Mouse (Mus musculus): ENCODE measurements around the gene Syne2. TPM values are rescaled to one million over a fixed set of nuclear protein-coding genes. Genes with fewer than 3 reads are reported as not detected.

Syne2 gene
- polyA plus RNA-seq, 1 experiment: 14.3 TPM

DNA sequence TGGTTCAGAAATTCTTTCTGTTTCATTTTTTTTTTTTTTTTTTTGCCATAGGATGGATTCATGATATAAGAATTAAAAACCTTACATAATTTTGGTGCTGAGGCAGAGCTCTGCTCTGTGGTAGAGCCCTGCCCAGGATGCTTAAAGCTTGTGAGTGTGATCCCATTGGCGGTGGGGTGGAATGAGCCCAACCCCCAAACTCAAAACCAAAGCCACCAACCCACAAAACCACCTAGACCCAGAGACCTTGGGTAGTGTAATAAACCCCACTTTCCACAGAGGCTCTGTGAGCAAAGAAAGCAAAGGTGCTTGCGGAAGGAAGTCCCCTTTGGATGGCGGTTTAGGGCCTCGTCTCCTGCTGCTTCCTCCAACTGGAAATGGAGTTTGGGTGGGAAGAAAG, 19.5 kb downstream of the Syne2 start:
- no peaks in the 10 kb centered on the region; the same call in 1 of the 2 replicates for H3K4me1 ChIP-seq (ENCODE audit: control insufficient read depth, insufficient read depth, insufficient read length)
- H3K4me3 ChIP-seq (ENCODE audit: extremely low read depth, insufficient read depth, insufficient read length): no peak overlapping the region
- no peak overlapping the region for H3K27ac ChIP-seq (ENCODE audit: insufficient read depth, low read length)
- DNase-seq (ENCODE audit: low read depth in 1 of 2, low spot score in 2 of 2): no peak
- H3K36me3 ChIP-seq (ENCODE audit: control insufficient read depth, insufficient read depth, low read length): no peaks in the 10 kb centered on the region
- WGBS: 44% methylated on average over 4 of the region's 4 CpGs
- no peaks in the 10 kb centered on the region for H3K27me3 ChIP-seq (ENCODE audit: control insufficient read depth, insufficient read depth, low read length)
- TF ChIP-seq CTCF (IDR thresholded peaks at IDR 0.05; ENCODE audit: extremely low read depth, insufficient read depth, insufficient read length, insufficient replicate concordance) (no peak), POLR2A (IDR thresholded peaks at IDR 0.05; ENCODE audit: low read depth, low read length) (no peak)

GRCm38 (mm10) chr12:75839083-75839736, 21.3 kb downstream of the Syne2 start:
- H3K4me3 ChIP-seq (ENCODE audit: extremely low read depth, insufficient read depth, insufficient read length): no peak overlapping the region
- H3K27me3 ChIP-seq (ENCODE audit: control insufficient read depth, insufficient read depth, low read length): no peaks in the 10 kb centered on the region
- no peaks in the 10 kb centered on the region for H3K4me1 ChIP-seq (ENCODE audit: control insufficient read depth, insufficient read depth, insufficient read length)
- TF ChIP-seq CTCF (IDR thresholded peaks at IDR 0.05; ENCODE audit: extremely low read depth, insufficient read depth, insufficient read length, insufficient replicate concordance) (no peak), POLR2A (IDR thresholded peaks at IDR 0.05; ENCODE audit: low read depth, low read length) (no peak)
- no peaks in the 10 kb centered on the region for H3K36me3 ChIP-seq (ENCODE audit: control insufficient read depth, insufficient read depth, low read length)
- H3K27ac ChIP-seq (ENCODE audit: insufficient read depth, low read length): no peak overlapping the region
- no peak for DNase-seq (ENCODE audit: low read depth in 1 of 2, low spot score in 2 of 2)
- 89% methylated on average over 11 of the region's 11 CpGs for WGBS

DNA sequence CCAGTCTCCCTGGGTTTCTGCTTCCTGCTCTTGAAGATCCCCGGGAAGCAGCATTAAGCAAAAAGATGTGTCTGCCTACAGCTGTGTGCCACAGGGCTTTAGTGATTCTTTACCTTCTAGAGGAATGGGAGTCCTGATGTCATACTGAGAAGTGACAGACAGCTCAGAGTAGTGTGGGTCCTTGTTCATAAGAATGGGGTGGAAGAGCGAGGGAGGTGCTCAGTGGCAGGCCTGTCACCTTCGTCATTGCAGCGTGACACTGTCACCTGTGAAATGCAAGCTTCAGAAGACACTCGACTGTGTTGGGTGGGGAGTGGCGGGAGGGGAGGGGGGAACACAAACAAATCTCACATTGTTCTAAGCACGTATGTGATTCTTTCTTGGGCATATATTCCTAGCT, 23.2 kb downstream of the Syne2 start:
- DNase-seq (ENCODE audit: low read depth in 1 of 2, low spot score in 2 of 2): no peak

GRCm38 (mm10) chr12:75844311-75844710, 26.4 kb downstream of the Syne2 start:
- no peaks in the 10 kb centered on the region for H3K27me3 ChIP-seq (ENCODE audit: control insufficient read depth, insufficient read depth, low read length)
- H3K4me3 ChIP-seq (ENCODE audit: extremely low read depth, insufficient read depth, insufficient read length): no peak overlapping the region
- H3K4me1 ChIP-seq (ENCODE audit: control insufficient read depth, insufficient read depth, insufficient read length): no peaks in the 10 kb centered on the region
- WGBS: 80% methylated on average over 4 of the region's 4 CpGs
- TF ChIP-seq POLR2A (IDR thresholded peaks at IDR 0.05; ENCODE audit: low read depth, low read length) (no peak), CTCF (IDR thresholded peaks at IDR 0.05; ENCODE audit: extremely low read depth, insufficient read depth, insufficient read length, insufficient replicate concordance) (no peak)
- H3K36me3 ChIP-seq (ENCODE audit: control insufficient read depth, insufficient read depth, low read length): no peaks in the 10 kb centered on the region
- DNase-seq (ENCODE audit: low read depth in 1 of 2, low spot score in 2 of 2): no peak
- H3K27ac ChIP-seq (ENCODE audit: insufficient read depth, low read length): no peak overlapping the region

More for the DNA sequence above, 23.2 kb downstream of the Syne2 start:
- Histone ChIP-seq H3K36me3 (ENCODE audit: control insufficient read depth, insufficient read depth, low read length) (no peaks in the 10 kb centered on the region), H3K27me3 (ENCODE audit: control insufficient read depth, insufficient read depth, low read length) (no peaks in the 10 kb centered on the region), H3K4me1 (ENCODE audit: control insufficient read depth, insufficient read depth, insufficient read length) (no peaks in the 10 kb centered on the region), H3K4me3 (ENCODE audit: extremely low read depth, insufficient read depth, insufficient read length) (no peak overlapping the region), H3K27ac (ENCODE audit: insufficient read depth, low read length) (no peak overlapping the region)
- 86% methylated on average over 7 of the region's 7 CpGs for WGBS
- TF ChIP-seq POLR2A (IDR thresholded peaks at IDR 0.05; ENCODE audit: low read depth, low read length): no peak
- TF ChIP-seq CTCF (IDR thresholded peaks at IDR 0.05; ENCODE audit: extremely low read depth, insufficient read depth, insufficient read length, insufficient replicate concordance): no peak

DNA sequence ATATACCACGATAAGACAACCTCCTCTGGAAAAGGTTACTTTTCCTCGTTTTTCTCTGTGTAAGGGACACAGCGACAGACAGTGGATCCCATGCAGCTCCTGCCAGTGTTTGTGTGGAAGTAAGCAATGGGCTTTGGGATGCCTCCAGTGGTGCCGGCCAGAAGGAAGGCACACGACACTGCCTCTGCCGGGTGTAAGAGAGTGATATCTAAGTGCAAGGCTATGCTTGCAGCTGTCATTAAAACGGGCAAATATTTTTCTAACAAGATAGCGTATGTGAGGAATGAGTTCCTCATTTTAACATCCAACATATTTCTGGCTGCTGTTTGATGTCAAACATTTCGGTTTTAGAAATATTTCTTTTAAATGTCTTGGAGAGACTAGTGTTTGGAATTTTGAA, 27.1 kb downstream of the Syne2 start:
- H3K27me3 ChIP-seq (ENCODE audit: control insufficient read depth, insufficient read depth, low read length): no peaks in the 10 kb centered on the region
- WGBS: 66% methylated on average over 9 of the region's 9 CpGs
- DNase-seq (ENCODE audit: low read depth in 1 of 2, low spot score in 2 of 2): no peak
- no peak overlapping the region for H3K4me3 ChIP-seq (ENCODE audit: extremely low read depth, insufficient read depth, insufficient read length)
- H3K36me3 ChIP-seq (ENCODE audit: control insufficient read depth, insufficient read depth, low read length): no peaks in the 10 kb centered on the region
- no peaks in the 10 kb centered on the region for H3K4me1 ChIP-seq (ENCODE audit: control insufficient read depth, insufficient read depth, insufficient read length)
- no peak overlapping the region for H3K27ac ChIP-seq (ENCODE audit: insufficient read depth, low read length)
- TF ChIP-seq POLR2A (IDR thresholded peaks at IDR 0.05; ENCODE audit: low read depth, low read length) (no peak), CTCF (IDR thresholded peaks at IDR 0.05; ENCODE audit: extremely low read depth, insufficient read depth, insufficient read length, insufficient replicate concordance) (no peak)

DNA sequence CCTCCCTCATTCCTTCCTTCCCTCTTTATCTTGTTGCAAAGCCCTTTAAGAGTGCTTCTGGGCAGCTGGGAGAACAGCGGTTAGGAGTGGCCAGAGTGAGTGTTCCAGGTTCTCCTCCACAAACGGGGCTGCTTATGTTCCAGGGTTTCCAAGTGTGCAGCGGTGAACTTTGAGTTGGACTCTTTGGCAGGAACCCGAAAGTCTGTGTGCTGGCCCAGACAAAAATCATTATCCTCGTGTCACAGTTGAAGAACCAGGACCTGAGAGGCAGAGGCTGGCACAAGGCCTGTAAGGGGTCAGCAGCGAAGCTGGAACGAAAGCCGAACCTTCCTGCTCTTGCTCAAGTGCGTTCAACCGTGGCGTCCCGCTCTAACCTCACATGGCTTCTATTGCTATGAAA, 28.6 kb downstream of the Syne2 start:
- 92% methylated on average over 12 of the region's 12 CpGs for WGBS
- no peak for DNase-seq (ENCODE audit: low read depth in 1 of 2, low spot score in 2 of 2)
- no peaks in the 10 kb centered on the region for H3K27me3 ChIP-seq (ENCODE audit: control insufficient read depth, insufficient read depth, low read length)
- H3K4me1 ChIP-seq (ENCODE audit: control insufficient read depth, insufficient read depth, insufficient read length): no peaks in the 10 kb centered on the region
- H3K36me3 ChIP-seq (ENCODE audit: control insufficient read depth, insufficient read depth, low read length): no peaks in the 10 kb centered on the region
- no peak overlapping the region for H3K4me3 ChIP-seq (ENCODE audit: extremely low read depth, insufficient read depth, insufficient read length)
- TF ChIP-seq POLR2A (IDR thresholded peaks at IDR 0.05; ENCODE audit: low read depth, low read length) (no peak), CTCF (IDR thresholded peaks at IDR 0.05; ENCODE audit: extremely low read depth, insufficient read depth, insufficient read length, insufficient replicate concordance) (no peak)
- no peak overlapping the region for H3K27ac ChIP-seq (ENCODE audit: insufficient read depth, low read length)

DNA sequence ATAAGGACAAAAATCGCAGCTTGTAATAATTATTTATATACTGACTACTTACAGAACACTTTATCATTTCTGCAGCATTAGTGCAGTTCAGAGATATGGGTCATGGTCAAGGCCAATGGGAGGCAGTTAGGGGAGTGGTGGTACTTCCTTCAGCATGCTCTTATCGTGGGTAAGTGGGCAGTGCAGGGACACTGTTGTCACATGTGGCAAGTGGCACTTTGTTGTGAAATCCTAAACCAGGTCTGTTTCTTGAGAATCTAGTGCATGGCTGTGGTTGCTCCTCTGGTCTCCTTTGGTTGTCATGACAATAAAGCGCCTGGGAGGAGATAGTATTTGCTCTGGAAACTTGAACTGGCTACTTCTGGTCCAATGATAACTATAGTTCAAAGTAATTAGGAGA, 32.3 kb downstream of the Syne2 start:
- no peaks in the 10 kb centered on the region for H3K36me3 ChIP-seq (ENCODE audit: control insufficient read depth, insufficient read depth, low read length)
- peaks cover 3% of the 10 kb centered on the region; the same call in 1 of the 2 replicates for H3K4me1 ChIP-seq (ENCODE audit: control insufficient read depth, insufficient read depth, insufficient read length)
- H3K27ac ChIP-seq (ENCODE audit: insufficient read depth, low read length): no peak overlapping the region
- no peak overlapping the region for H3K4me3 ChIP-seq (ENCODE audit: extremely low read depth, insufficient read depth, insufficient read length)
- DNase-seq (ENCODE audit: low read depth in 1 of 2, low spot score in 2 of 2): no peak
- TF ChIP-seq CTCF (IDR thresholded peaks at IDR 0.05; ENCODE audit: extremely low read depth, insufficient read depth, insufficient read length, insufficient replicate concordance): no peak
- TF ChIP-seq POLR2A (IDR thresholded peaks at IDR 0.05; ENCODE audit: low read depth, low read length): no peak
- WGBS: 65% methylated on average over 3 of the region's 3 CpGs
- H3K27me3 ChIP-seq (ENCODE audit: control insufficient read depth, insufficient read depth, low read length): no peaks in the 10 kb centered on the region

Measured in spleen, adult 2 months (tissue).